Mouse (Mus musculus) cerebellum, adult 2 months (tissue): ENCODE data around the gene Pard3b. TPM values are rescaled to one million over a fixed set of nuclear protein-coding genes. Genes with fewer than 3 reads are reported as not detected.

Experiments used
- DNase-seq, 2 experiments: peaks; one replicate each; pipeline ENCODE4 v3.0.0; 2021
- H3K27ac ChIP-seq: fragments of 200-500 bp; 2 replicates; pipeline ENCODE4 v1.5.1; 2012; ENCODE audit warnings: low read length, control low read depth, inconsistent platforms; ENCODE audit not compliant: insufficient read depth
- H3K27me3 ChIP-seq: fragments of 200-500 bp; 2 replicates; pipeline ENCODE4 v1.6.1; 2012; ENCODE audit warnings: inconsistent platforms, mild to moderate bottlenecking, low read length, moderate library complexity; ENCODE audit not compliant: control insufficient read depth, insufficient read depth
- H3K4me1 ChIP-seq: fragments of 200-500 bp; 2 replicates; pipeline ENCODE4 v1.6.1; 2011; ENCODE audit warnings: low read length; ENCODE audit not compliant: control insufficient read depth, insufficient read depth
- H3K4me3 ChIP-seq: fragments of 200-500 bp; replicated peaks from 2 replicates; pipeline ENCODE3; 2011; ENCODE audit warnings: mild to moderate bottlenecking, low read depth, low read length, control low read depth; ENCODE audit not compliant: insufficient read depth
- CTCF ChIP-seq: fragments of 200-500 bp; IDR thresholded peaks from 2 replicates; pipeline ENCODE4 v1.5.1; 2011; ENCODE audit warnings: low read depth, mild to moderate bottlenecking, control low read depth, low read length, moderate library complexity, borderline replicate concordance; ENCODE audit not compliant: insufficient read depth
- POLR2A ChIP-seq: fragments of 200-500 bp; IDR thresholded peaks from 2 replicates; pipeline ENCODE4 v1.6.1; 2011; ENCODE audit warnings: low read length, control low read depth, borderline replicate concordance; ENCODE audit not compliant: insufficient read depth
- WGBS: fragments of 180-500 bp; shearing (Covaris S2); methylation state at CpG from one replicate; pipeline ENCODE4 v1.1.7; 2018; 5-methylcytosine and 5-hydroxymethylcytosine counted together
- polyA plus RNA-seq: library from polyadenylated mRNA; depleted of rRNA; stranded (reverse); fragments of >200 nt; gene quantifications from 2 replicates; pipeline ENCODE4 v1.2.3, GENCODE M21; 2012; rRNA removed

The Pard3b gene
- polyA plus RNA-seq: 1.3 and 1.5 TPM in 2 replicates

DNA sequence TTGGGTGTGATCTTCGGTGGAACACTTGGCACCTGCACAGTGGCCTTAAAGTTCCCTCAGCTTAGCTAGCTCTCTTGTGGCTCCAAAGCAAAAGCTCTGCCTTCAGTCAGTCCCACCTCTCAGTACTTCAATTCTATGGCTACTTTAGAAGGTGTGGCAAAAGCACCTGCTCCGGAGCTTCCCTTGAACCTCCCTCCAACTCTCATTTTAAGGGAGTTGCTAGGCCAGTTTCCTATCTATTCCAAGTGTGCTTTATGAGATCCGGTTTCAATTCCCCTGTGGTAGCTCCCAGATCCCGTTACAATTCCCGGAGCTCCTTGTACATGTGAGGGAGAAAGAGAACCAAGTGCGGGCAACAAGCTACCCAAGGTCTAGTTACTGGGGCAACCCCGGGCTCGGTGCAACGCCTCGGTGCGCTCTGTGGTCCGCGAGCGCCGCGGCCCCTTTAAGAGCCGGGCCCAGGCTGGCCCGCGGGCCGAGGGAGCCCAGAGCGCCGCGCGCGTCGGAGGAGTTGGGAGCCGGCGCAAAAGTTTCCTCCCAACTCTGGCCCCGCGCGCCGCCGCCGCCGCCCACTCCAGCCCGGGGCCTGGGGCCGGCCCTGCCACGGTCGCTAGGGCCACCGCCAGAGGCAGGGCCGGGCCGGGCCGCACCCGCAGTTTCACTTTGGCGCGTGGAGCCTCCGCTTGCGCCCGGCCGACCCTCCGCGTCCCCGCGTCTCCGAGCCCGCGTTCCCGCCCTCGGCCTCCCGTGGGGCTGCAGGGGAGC is at the start of gene Pard3b:
Gene Pard3b, plus strand, starts transcription at position 478 of the 765 bp plus-strand sequence.
- under 1% methylated on average over 58 of the region's 60 CpGs for WGBS
- H3K4me1 ChIP-seq: no peaks in the 10 kb centered on the region
- H3K27me3 ChIP-seq: no peaks in the 10 kb centered on the region
- no peak within 1 kb of the TSS for H3K27ac ChIP-seq
- DNase-seq: peak; percentile 14 to 27
- TF ChIP-seq POLR2A (no peak), CTCF (no peak)
- peak within 1 kb of the TSS; percentile 61 for H3K4me3 ChIP-seq

DNA sequence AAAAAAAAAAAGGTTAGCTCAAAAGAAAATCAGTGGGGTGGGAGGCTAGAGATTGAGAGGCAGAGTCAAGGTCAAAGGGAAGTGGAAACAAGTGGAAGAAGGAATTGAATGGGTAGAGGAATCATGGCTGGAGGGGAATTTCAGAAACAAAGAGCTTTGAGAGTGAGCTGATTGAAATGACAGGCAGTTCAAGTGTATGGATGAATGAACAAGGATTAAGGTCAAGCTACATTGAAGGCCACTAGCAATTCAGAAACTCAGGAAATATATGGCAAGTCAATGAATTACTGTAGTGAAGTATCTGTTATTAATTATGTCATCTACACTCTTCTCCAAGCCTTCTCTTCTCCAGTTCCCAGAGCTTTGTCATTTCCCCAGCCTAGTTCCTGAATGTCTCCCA is 22.4 kb upstream of the Pard3b start:
- TF ChIP-seq CTCF (no peak), POLR2A (no peak)
- H3K27me3 ChIP-seq: no peaks in the 10 kb centered on the region
- no peak for DNase-seq
- H3K4me1 ChIP-seq: no peaks in the 10 kb centered on the region
- no peak overlapping the region for H3K27ac ChIP-seq
- H3K4me3 ChIP-seq: no peak overlapping the region

DNA sequence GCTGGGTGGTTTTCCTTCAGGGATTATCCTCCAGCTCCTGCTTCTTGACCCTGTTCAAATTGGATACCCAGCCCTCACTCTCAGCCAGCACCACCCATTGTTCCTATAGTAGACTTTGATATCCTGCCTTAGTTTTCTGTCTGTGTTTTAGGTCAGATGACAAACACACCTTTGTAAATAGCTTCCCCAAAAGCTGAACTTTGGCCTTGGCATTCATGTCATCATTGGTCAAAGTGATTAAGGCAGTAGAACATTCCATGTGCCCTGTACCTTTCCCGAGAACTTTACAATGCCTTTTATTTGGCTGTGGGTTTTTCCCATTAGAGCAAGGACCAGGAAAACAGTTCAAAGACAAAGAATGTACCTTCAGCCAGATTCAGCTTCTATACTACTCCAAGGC is 18.0 kb upstream of the Pard3b start:
- no peaks in the 10 kb centered on the region for H3K27me3 ChIP-seq
- H3K27ac ChIP-seq: no peak overlapping the region
- no peaks in the 10 kb centered on the region for H3K4me1 ChIP-seq
- TF ChIP-seq POLR2A (no peak), CTCF (no peak)
- WGBS: 79% methylated on average over 1 of the region's 1 CpGs
- DNase-seq: no peak
- H3K4me3 ChIP-seq: no peak overlapping the region

DNA sequence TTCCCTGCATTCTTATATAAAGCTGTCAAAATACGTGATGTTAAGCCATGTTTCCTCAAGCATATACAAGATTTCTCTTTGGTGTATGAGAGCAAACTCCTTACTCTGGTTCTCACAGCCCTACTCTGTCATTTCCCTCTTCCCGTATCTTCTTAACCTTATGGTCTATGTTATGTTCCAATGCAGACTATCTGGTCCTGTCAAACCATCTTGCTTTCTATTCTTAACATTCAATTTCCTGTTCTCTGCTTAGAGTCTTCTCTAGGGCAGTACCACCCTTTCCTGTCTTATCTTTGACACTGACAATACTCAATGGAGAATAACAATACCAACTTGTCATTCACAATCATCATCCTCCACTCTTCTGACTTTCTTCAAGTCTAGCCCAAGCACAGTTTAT is 8.8 kb upstream of the Pard3b start:
- no peak overlapping the region for H3K4me3 ChIP-seq
- 91% methylated on average over 2 of the region's 2 CpGs for WGBS
- TF ChIP-seq POLR2A (no peak), CTCF (no peak)
- no peak overlapping the region for H3K27ac ChIP-seq
- no peaks in the 10 kb centered on the region for H3K4me1 ChIP-seq
- no peaks in the 10 kb centered on the region for H3K27me3 ChIP-seq
- DNase-seq: no peak

DNA sequence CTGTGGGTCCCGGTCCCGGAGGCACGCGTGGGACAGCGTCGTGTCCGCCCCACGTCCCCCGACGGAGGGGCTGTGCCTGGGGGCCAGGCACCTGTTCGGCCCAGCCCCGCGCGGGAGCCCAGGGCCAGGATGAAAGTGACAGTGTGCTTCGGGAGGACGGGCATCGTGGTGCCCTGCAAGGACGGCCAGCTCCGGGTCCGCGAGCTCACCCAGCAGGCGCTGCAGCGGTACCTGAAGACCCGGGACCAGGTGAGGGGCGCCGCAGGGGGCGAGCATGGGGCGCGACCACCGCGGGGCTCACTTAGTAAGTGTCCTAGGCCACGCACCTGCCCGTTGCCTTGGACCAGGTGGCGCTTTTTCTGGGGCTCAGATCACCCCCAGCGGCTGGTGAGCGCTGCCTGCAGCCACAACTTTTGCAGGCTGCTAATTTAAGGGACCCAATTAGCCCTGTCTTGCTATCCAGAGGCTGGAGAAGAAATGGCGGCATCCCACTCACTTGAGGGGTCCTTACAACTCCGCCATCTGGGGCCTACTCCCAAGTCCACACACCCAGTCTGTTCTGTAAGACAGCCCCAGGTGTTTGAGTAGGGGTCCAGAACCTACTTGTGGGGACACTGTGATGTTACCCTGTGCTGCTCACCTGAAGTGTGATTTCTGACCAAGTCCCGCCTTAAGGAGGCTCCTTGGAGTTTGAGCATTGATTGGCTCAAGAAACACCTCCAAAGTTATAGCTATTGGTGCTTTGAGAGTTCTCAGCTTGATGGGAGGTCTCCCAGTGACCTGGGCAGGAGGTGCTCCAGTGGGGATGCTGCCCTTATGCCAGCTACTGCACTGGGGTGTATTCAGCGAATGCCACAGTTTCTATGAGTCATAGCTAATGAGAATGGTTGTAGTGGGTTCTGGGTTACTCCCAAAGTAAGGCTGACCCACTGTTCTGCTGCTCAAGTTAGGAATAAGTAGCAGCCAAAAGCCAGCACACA is 780 bp downstream of the Pard3b start:
- WGBS: 4% methylated on average over 39 of the region's 40 CpGs

DNA sequence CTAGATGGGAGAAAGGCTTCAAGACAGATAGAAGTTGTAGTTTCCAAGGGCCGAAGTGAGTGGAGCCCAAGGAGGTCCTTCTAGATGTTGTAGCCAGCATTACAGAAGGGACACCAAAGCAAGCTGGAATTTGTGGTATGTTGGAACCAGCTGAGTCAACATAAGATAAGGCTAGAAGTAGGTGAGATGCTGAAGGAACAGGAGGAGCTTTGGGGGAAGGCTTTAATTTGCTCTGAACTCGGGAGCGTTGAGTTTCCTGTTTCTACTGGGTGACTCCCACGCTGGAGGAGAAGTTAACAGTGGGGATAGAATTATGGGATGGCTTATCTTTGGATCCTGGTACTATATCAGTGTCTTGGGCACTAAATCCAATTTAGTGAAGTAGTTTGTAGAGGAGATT is 3.3 kb downstream of the Pard3b start:
- Histone ChIP-seq H3K4me3 (no peak overlapping the region), H3K27ac (no peak overlapping the region), H3K4me1 (no peaks in the 10 kb centered on the region), H3K27me3 (no peaks in the 10 kb centered on the region)
- TF ChIP-seq CTCF: no peak
- no peak for TF ChIP-seq POLR2A
- DNase-seq: no peak
- WGBS: 88% methylated on average over 4 of the region's 4 CpGs

More for the DNA sequence above, 780 bp downstream of the Pard3b start:
- Histone ChIP-seq H3K4me1 (no peaks in the 10 kb centered on the region), H3K27ac (no peak overlapping the region), H3K4me3 (peak overlapping the region; percentile 61), H3K27me3 (no peaks in the 10 kb centered on the region)
- TF ChIP-seq POLR2A (no peak), CTCF (no peak)
- DNase-seq: peak; percentile 4 to 15

DNA sequence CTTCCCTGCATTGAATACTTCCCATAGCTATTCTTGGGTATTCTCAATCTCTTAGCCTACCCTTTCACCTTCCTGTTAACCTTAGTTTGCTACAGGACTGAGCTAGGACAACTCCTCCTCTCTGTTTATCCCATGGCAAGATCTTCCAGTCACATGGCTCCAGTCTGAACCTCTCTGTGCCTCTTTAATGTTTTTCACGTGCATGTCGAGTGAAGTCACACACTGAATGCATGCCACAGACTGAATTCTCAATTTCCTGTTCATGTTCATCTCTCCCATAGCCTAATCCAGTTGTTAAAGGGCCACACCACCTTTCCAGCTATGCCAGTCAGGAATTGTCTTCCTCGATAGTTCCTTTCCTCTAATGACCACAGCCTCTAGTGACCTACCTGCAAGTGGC is 6.4 kb downstream of the Pard3b start:
- no peak overlapping the region for H3K27ac ChIP-seq
- TF ChIP-seq POLR2A (no peak), CTCF (no peak)
- H3K27me3 ChIP-seq: no peaks in the 10 kb centered on the region
- no peaks in the 10 kb centered on the region for H3K4me1 ChIP-seq
- 74% methylated on average over 3 of the region's 3 CpGs for WGBS
- DNase-seq: no peak
- H3K4me3 ChIP-seq: no peak overlapping the region
